Mouse (Mus musculus): ENCODE data around the gene Gm16181.

The Gm16181 gene

GRCm38 (mm10) chr17:35195631-35196320, 24.9 kb upstream of the Gm16181 start:
- peak; percentile 93 for DNase-seq (ENCODE audit: low spot score)

- no peak for DNase-seq (ENCODE audit: low spot score)
Measured at GRCm38 (mm10) chr17:35196321-35196641, 24.4 kb upstream of the Gm16181 start.

- no peak for DNase-seq (ENCODE audit: low spot score)
Measured at GRCm38 (mm10) chr17:35197126-35197525, 23.5 kb upstream of the Gm16181 start.

- DNase-seq (ENCODE audit: low spot score), result no peak
Measured at GRCm38 (mm10) chr17:35198029-35198428, 22.6 kb upstream of the Gm16181 start.

- DNase-seq (ENCODE audit: low spot score), result no peak
Measured at GRCm38 (mm10) chr17:35198946-35199345, 21.7 kb upstream of the Gm16181 start.

GRCm38 (mm10) chr17:35200398-35200797, 20.2 kb upstream of the Gm16181 start:
- no peak for DNase-seq (ENCODE audit: low spot score)

GRCm38 (mm10) chr17:35201128-35201527, 19.5 kb upstream of the Gm16181 start:
- no peak for DNase-seq (ENCODE audit: low spot score)

GRCm38 (mm10) chr17:35201787-35202186, 18.8 kb upstream of the Gm16181 start, which contains the start of gene Tnf:
Gene Tnf, minus strand, starts transcription at chr17:35202007.
- DNase-seq (ENCODE audit: low spot score), result no peak

GRCm38 (mm10) chr17:35202442-35202841, 18.2 kb upstream of the Gm16181 start:
- DNase-seq (ENCODE audit: low spot score), result no peak

GRCm38 (mm10) chr17:35204494-35205379, 15.9 kb upstream of the Gm16181 start, which contains the start of gene Lta:
Gene Lta, minus strand, starts transcription at chr17:35205351.
- no peak for DNase-seq (ENCODE audit: low spot score)

- DNase-seq (ENCODE audit: low spot score), result no peak
Measured at GRCm38 (mm10) chr17:35205380-35205769, 15.3 kb upstream of the Gm16181 start.

GRCm38 (mm10) chr17:35209785-35210535, 10.7 kb upstream of the Gm16181 start:
- no peak for DNase-seq (ENCODE audit: low spot score)

- no peak for DNase-seq (ENCODE audit: low spot score)
Measured at GRCm38 (mm10) chr17:35210593-35210992, 10.0 kb upstream of the Gm16181 start.

GRCm38 (mm10) chr17:35213071-35213470, 7.6 kb upstream of the Gm16181 start:
- DNase-seq (ENCODE audit: low spot score), result no peak

- no peak for DNase-seq (ENCODE audit: low spot score)
Measured at GRCm38 (mm10) chr17:35218516-35219193, 2.0 kb upstream of the Gm16181 start.

GRCm38 (mm10) chr17:35219601-35220041, 1.0 kb upstream of the Gm16181 start:
- DNase-seq (ENCODE audit: low spot score), result no peak

GRCm38 (mm10) chr17:35222299-35222698, 1.7 kb downstream of the Gm16181 start:
- DNase-seq (ENCODE audit: low spot score), result no peak

- no peak for DNase-seq (ENCODE audit: low spot score)
Measured at GRCm38 (mm10) chr17:35224641-35225040, 4.0 kb downstream of the Gm16181 start.

- DNase-seq (ENCODE audit: low spot score), result no peak
Measured at GRCm38 (mm10) chr17:35225456-35225855, 4.8 kb downstream of the Gm16181 start.

- DNase-seq (ENCODE audit: low spot score), result no peak
Measured at GRCm38 (mm10) chr17:35226561-35227046, 6.0 kb downstream of the Gm16181 start.

GRCm38 (mm10) chr17:35231022-35231421, 10.4 kb downstream of the Gm16181 start:
- no peak for DNase-seq (ENCODE audit: low spot score)

GRCm38 (mm10) chr17:35232043-35232442, 11.4 kb downstream of the Gm16181 start:
- DNase-seq (ENCODE audit: low spot score), result peak; percentile 95
